Mouse (Mus musculus): ENCODE data around the gene Sox2.

Sox2 gene

DNA sequence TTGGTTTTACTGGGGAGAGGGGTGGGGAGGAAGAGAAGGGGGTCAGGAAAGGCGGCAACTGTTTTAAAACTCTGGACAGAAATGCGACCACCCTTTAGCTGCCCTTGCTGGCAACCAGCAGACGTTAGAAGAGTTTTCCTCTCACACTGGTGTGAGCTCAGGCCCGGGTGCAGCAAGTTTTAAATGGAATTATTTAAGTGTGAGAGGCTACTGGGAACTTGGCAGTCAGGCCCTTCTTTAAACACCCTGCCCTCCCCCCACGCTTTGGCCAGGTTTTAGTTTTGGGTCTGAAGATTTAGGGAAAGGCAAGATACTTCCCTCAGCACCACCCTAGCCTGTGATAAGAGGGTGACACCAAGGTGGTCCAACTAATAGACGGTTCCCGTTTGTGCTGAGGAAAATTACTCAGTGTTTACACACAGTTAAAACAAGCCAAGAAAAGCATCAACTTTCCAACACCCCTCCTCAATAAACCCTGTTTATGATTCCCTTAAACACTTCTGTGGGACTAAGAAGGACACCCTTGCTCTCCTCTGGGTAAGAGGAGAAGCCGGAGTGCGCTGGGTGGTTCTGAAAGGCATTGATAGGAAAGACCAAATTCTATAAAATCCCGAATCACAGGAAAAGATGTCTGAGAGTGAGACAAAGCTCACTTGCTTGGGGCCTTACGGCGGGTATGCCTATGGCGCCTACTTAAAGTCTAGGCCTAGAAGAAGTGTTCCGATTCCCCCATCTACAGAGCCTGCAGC is 10.5 kb downstream of the Sox2 start:
- no peak for DNase-seq (ENCODE audit: low read depth, low spot score)

DNA sequence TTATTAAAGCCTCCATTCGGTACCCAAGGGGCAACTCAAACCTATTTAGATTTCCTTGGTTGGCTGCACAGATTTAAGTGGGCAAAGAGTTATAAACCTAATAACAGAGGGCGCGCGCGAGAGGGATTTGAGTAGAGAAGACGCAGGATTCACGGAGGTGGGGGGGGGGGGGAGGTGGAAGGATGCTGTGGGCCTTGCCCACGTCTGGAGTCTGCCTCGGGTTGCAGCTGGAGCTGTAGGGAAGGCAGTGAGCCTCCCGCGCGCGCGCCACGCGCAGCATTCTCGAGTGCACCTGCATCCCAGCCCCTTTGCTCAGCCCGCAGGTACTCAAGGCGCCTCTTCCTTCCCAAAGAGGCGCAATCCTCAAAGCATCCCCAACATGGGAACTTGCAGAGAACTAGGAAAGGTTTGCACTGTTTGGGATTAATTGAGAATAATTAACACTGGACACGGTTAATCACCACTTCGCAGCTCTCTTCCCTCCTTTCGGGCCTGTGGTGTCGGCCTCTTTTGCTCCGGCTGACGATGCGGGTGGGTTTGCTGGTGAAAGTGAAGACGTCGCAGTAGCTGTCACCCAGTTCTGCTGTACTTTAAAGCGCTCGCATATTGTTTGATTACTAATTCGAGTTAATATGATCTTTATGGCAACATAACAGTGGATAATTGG is 11.3 kb downstream of the Sox2 start:
- DNase-seq (ENCODE audit: low read depth, low spot score): no peak

DNA sequence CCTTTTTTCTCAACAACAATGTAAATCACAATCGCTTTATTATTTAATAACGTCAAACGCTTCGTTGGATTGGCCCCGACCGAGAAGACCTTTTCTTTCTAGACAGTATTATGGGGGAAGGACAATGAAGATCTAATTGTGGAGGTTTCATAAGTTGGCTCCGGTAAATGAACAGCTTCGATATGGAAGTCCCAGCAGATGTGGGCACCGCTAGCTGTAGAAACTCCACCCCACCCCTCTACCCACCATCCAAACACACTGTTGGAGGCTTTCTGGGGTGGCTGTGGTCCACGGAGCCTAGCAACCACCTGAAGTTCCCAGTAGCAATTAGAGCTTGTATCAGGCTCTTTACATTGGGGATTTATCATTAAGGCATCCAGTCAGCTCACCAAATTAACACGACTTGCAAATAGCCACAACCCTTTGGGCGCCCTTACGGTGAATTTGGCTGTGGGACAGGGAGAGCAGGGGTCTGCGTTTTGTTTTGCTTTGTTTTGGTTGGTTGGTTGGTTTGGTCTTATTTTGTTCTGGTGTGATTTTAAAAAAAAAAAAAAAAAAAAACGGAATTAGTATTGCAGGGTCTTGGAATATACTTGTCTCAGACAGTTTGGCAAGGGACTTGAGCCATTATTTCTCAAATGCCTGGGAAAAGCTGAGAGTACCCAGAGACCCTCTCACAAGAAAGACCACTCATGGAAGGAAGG is 12.0 kb downstream of the Sox2 start:
- DNase-seq (ENCODE audit: low read depth, low spot score): no peak

DNA sequence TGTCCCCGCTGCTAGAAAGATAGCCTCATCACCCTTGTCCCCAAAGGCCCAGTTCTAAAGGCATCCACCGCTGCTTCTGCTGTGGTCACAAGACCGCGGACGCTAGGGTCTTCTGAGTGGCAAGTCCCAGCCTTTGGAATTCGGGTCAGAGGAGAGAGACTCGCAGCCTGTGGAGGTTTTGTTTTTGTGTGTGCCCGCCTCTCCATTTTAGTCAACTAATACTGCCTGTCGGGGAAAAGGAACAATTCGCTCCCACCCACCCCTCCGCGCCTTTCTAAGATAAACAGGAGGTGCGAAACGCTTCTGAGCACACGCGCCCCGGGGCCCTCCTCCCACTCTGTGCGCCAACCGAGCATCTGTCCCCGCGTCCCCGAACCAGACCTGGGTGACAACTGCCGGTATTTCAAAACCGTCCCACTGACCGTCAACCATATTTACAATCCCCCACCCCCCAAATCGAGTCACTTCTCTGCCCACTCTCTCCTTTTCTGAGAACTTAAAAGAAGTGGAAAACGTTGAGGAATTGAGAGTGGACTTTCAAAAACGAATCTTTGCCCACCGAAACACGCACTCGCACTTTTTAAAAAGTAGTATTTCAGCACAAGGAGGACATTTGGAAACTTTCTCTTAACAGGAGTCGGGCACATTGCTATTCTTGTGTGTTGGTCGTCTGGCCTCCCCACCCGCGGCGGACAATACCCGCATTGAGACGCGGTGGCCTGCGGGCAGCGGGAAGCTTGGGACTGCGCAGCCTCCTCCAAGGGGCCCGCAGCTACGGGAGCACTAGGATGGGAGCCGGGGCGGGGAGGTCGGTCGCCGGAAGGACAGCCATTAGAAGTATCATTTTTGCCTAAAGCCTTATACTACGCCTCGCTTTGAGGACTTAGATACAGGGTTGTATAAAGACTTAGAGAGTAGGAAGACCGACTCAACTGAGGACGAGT is 12.8 kb downstream of the Sox2 start:
- DNase-seq (ENCODE audit: low read depth, low spot score): no peak

DNA sequence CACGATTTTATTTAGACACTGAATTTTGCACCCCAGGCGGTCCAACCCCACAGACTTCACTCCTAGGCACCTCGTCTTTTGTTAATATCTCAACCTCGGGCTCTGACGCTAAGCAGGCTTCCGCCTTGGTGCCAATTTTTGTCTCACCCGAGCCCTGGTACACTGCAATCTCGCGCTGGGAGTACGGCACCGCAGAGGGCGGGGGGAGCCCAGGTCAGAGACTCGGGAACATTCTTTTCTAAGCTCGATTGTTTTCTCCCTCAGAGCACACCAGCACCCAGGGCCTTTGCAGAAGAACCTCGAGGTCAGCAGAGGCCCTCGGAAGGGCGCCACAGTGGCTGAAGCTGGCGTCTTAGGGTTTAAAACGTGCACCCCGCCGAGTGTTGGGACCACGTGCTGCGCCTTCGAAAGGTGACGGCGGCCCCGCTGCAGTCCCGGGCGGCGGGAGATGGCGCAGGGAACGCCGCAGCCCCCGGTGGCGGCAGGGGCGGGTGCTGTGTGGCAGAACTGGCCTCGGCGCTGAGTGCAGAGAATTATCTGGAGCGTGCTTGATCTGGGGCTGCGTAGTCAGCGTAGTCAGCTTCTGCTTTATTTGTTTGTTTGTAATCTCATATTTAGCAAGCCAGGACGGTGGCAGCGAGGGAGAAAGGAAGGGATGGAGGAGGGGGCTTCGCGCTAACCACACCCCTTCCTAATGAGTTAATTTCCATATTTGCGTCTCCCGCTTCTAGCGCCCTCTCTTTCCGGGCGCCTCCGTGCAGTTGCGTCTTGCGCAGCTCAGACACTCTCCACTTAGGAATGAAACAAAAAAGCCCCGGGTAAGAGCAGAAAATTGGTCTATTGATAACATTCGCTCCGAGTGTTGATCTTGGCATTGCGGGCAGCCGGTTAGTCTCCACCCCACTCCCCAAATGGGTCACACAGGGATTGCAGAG is 13.8 kb downstream of the Sox2 start:
- no peak for DNase-seq (ENCODE audit: low read depth, low spot score)

DNA sequence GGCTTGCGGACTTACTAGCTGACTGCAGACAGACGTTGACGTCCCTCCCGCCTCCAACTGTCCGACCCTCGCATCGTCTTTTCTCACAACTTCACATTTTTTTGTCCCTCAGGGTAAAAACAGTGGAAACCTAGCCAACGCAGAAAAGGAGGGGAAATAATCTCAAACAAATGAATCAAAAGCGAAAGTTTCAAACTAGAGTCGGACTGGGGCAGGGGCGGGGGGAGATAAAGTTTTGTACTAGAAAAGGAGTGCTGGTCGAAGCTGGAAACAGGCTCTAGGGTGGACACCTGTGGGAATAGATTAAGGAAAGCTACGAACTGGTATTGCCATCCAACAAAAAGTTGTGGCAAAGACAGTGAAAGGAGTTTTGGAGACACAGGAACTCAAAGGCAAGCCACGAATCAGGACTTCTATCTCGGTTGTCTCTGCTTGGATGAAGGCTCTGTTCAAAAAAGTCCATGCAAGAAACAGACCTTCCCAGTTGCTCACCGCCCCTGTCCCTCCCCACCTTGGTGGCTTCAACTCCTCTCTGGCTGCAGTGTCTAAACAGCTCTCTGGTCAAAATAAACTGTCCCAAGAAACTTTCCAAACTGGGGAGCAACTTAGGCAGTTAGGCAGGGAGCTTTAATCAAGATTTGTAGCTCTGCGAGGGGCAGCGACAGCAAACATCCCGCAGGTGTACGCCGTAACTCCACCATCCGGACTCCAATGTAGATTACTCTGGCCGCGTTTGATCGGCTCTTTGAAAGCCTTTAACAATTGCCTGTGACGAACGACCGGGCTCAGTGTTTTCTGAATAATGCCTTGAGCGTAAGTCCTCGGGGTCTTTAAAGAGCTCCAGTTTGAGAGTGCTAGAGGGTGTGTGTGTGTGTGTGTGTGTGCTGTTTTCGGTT is 14.7 kb downstream of the Sox2 start:
- DNase-seq (ENCODE audit: low read depth, low spot score): no peak

DNA sequence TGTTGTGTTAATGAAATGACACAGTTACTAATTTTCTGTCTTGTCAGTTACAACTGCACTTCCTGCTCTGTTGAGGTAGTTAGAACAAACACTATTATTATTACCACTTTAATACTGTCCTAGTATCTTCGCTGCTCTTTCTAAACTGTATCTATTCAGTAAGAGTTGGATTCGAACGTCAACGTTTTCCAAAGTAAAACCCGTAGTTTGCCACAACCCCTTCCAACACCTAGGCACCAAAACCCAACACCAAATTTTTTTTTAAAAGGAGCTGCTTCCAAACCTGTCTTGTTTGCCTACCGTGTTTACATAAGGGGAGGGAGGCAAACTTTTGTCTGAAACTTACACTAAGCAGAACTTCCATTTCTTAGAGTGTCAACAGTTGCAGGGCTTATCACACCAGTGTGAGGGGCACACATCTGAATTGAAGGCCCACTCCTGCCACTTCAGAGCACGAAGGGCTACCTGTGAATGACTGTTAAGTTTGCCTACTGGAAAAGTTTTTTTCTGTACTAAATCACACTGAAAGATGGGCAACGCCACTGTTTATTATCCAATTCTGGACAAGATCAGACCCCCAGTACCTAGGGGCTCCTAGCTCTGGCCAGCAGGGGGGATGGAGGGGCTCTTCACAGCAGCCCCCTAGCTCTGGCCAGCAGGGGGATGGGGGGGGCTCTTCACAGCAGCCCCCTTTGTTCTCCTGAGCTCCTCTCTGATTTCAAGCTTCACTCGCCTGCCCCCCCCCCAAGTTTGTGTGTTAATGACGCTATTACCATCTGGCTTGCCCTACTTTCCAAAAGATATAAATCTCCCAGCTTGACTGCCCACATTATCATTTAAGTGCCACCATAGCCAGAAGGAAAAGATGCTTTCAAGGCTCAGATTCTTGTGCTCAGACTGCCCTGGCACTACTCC is 15.8 kb downstream of the Sox2 start:
- DNase-seq (ENCODE audit: low read depth, low spot score): no peak

DNA sequence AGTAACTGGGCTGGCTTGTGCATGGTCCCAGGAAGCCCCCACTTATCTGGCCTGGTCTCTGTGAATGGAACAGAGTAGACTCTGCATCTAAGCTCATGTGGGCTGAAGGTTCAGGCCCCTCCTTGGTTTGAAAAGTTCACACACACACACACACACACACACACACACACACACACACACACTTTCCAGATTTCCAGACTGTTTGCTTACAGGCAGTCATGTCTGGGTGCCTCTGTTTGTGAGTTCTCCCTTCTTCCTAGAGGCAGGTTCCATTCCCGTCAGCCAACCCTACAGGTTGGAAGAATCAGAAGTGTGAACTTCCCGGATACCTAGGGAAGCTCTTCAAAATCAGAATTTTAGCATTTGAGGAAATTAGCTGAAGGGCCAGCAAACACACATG is 17.0 kb downstream of the Sox2 start:
- DNase-seq (ENCODE audit: low read depth, low spot score): no peak

DNA sequence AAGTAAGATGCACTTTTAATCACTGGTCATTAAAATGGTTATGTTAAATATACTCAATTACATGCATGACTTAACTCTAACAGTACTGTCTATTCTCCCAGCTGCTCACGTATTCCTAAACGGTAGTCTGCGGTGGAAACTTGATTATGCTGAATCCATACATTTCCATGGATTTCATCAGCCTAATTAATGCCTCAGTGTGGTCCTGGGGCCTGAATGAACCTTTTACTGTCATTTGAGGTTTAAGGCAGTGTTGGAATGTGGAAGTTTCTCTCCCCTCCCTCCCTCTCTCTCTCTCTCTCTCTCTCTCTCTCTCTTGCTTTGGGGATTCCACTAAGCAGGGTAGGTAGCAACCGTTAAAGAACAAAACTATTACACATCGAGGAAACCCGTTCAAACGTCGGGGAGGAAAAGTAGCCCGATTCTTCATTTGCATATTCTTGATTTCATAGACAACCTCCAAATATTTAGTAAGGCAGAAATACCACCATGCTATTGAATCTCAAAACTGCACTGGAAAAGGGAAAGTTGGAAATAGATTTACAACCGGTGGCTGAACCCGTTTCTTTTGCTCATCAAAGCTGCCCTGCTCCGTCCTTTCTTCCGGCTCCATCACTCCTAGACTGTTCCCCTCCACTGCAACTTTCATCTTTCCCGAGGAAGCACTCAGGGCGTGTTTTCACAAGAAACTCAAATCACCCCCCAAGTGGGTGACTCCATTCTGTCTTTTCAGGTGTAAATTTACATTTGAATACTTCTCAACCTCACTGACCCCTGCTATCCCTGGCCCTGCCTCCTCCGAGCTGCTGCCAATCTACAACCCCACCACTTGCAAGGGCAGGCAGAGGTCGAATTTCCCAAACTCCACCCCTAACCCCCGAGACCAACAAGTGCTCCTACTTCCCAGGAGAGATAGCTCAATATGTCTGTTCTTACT is 17.9 kb downstream of the Sox2 start:
- no peak for DNase-seq (ENCODE audit: low read depth, low spot score)

DNA sequence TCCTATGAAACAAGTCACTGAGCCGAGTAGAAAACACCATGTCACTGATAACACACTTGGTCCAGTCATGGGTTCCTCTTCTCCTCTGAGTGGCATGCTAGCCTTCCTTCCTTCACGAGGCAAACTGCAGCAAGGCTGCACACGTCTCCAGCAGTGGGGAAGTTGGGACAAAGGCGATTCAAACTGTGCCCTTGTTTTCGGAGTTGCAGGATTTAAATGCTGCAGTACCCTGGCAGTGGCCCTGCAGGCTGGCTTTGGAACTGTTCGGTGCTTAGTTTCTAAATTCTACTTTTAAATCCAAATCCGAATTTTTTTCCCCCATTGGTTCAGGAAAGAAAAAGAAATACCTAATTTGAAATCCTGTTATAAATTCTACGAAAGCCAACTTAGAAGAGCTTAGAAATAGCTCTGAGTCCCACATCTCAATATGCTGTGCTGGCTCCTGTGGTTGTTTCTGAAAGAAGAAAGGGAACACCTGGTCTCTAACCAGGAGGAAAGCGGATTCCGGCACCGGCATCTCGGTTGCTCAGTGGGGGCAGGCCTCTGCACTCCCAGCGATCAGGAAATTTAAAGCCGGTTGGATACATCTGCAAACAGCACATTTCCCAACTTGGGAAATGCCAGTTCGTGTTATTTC is 20.9 kb downstream of the Sox2 start:
- no peak for DNase-seq (ENCODE audit: low read depth, low spot score)

DNA sequence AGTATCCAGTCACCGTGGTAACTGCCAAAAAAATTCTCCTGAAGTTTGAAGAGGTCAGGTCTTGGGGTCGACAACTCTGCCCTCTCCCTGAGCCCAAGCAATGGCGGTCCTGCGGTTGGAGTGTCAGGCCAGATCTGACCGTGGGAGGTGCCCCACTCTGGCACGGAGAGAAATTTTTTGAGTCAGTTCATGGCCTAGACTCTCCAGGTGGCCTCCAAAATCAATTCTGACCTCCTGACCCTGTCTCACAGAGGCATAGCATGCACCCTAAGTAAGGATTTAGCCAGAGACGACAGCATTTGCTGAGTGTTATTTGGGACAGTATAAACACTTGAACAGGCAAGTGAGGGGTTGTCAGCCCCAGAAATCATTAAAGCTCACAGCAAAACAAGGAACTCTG is 28.6 kb downstream of the Sox2 start:
- DNase-seq (ENCODE audit: low read depth, low spot score): no peak

DNA sequence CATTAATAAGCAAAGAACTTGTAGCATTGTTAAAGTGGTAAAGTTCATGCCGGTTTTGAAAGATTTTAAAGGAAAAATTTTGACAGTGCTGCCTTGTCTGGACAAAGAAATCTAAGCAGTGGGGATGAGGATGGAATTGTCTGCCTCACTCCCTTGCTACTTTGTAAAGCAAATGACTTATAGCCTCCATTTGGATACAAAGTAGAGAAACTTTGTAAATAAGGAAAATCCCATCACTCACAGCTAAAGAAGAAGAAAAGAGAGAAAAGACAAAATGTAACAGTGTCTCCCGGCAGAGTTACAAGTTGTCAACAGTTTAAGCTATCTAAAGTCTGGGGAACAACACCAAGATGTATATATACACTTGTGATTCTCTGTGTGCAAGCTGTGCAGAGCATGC is 29.2 kb downstream of the Sox2 start:
- DNase-seq (ENCODE audit: low read depth, low spot score): no peak

DNA sequence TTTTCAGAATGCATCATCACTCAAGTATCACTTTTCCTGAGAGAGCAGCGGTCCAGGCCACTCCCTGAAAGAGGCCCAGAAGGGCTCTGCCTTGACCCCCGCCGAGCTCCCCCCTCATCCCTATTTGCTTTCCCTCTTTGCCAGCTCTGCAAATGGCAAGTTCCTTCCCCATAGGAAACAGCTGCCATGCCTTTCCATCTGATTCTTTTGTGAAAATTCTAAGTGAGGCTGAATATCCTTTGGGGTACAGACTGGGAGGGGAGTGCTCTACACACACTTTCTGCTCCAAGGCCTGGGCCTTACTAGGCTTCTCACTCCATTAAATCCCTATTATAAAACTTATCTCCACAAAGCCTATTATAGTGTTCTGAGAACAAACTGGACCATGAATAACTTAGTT is 29.7 kb downstream of the Sox2 start:
- no peak for DNase-seq (ENCODE audit: low read depth, low spot score)

DNA sequence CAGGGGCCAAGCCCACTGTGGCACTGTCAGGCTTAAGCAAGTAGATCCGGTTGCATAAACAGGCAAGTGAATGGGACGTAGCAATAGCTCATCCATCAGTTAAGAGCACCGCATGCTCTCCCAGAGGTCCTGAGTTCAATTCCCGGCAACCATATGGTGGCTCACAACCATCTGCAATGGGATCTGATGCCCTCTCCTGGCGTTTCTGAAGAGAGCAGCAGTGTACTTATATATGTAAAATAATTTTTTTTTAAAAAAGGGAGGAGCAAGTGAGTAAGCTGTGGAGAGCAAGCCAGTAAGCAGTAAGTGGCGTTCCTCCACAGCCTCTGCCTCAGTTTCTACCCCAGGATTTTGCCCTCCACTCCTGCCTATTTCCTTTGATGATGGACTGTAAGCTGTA is 37.9 kb downstream of the Sox2 start:
- no peak for DNase-seq (ENCODE audit: low read depth, low spot score)

DNA sequence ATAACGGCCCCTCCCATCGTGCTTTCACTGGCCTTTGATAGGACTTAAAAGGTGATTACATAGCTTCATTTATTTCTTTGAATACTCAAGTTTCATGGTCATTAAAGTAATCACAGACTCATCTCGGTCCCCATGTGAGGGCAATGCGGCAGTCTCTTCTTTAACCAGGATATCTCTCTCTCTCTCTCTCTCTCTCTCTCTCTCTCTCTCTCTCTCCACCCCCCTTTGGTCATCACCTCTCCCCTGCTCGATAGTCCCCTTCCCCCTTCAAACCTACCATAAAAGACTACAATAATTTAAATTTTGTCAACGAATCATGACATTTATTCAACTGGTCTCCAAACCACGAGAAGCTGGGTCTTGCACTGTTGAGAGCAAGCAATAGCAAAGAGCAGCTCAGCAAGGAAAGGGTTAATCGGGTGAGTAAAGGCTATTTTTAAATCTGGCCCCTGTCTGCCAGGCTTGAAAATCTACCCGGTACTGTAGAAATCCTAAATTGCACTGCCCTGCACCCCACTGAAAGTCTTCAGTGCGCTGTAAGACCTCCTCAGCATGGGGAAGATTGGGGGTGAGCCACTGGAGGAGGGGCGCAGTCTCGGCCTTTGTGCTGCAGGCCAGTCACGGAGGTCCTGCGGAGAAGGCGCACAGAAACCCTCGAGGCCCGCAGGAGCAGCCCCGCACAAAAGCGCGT is 41.6 kb downstream of the Sox2 start:
- DNase-seq (ENCODE audit: low read depth, low spot score): no peak

DNA sequence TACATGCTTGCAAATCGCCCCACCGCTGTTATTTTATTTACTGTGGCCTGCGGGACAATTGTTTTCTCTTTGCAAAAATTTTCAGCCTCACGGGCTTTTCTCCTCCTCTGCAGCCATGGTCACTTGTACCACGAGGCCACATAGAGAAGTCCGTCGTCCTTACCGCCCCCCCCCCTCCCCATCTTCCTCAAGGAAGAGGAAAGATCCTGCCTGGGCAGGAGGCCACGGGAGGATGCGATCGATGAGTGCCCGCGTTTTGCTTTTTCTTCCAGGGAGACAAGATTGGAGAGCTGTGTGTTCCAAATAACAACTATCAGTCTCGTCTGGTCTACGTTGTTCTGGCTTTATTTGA is 42.2 kb downstream of the Sox2 start:
- DNase-seq (ENCODE audit: low read depth, low spot score): no peak
